Mouse (Mus musculus): ENCODE measurements around the gene Cox4i2. TPM values are rescaled to one million over a fixed set of nuclear protein-coding genes. Genes with fewer than 3 reads are reported as not detected.

Cox4i2 gene
- polyA plus RNA-seq, 1 experiment: not detected

DNA sequence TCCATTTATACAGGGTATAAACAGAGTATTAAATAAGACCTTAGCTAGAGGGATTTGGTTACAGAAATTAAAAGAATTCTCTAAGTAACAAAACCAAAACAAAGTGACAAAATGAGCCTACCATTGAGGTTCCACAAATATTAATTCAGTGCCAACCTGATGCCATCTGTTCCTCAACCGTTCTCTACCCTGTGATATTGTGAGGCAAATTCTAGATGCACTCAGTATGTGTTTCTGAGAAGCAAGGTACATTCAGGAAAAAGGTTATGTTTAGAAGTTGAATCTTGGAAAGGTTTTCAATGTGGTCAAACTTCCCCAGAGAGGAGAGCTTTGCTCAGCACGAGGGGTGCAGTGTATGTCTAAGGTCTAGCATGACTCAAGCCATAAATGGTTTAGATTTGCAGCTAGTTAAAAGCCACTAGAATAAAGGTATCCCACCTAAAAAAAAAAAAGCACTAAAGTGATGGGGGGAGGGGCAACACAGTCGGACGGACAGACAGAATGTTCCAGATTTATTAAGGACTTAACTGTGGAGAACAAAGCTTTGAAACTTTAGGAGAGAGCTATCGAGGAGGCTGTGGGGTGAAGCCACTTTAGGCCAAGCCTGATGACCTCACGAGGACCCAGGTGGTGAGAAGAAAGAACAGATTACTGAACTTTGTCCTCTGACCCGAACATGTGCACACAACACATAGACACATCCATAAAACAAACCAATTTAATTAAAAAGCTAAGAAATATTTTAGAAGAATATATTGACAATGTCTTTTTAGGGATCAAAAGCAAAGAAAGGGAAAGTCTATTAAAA lies 46.2 kb downstream of the Cox4i2 start:
- H3K27ac ChIP-seq (ENCODE audit: insufficient read depth, low read depth, low read length): no peak overlapping the region
- no peak for TF ChIP-seq POLR2A (IDR thresholded peaks at IDR 0.05; ENCODE audit: insufficient read depth, low read depth, low read length)
- 72% methylated on average over 7 of the region's 7 CpGs for WGBS

GRCm38 (mm10) chr2:152800762-152801113 lies 46.8 kb downstream of the Cox4i2 start:
- peaks cover 12% of the 10 kb centered on the region for H3K4me1 ChIP-seq (ENCODE audit: control insufficient read depth, insufficient read depth, low read length)
- TF ChIP-seq CTCF (IDR thresholded peaks at IDR 0.05; ENCODE audit: insufficient read depth, low read depth, low read length) (no peak), POLR2A (IDR thresholded peaks at IDR 0.05; ENCODE audit: insufficient read depth, low read depth, low read length) (no peak)
- H3K4me3 ChIP-seq (ENCODE audit: insufficient read depth, low read depth, low read length): no peak overlapping the region
- H3K27ac ChIP-seq (ENCODE audit: insufficient read depth, low read depth, low read length): no peak overlapping the region

More for the DNA sequence above, 46.2 kb downstream of the Cox4i2 start:
- Histone ChIP-seq H3K4me3 (ENCODE audit: insufficient read depth, low read depth, low read length) (no peak overlapping the region), H3K4me1 (ENCODE audit: control insufficient read depth, insufficient read depth, low read length) (peaks cover 11% of the 10 kb centered on the region)

GRCm38 (mm10) chr2:152802303-152802702 lies 48.3 kb downstream of the Cox4i2 start:
- Histone ChIP-seq H3K4me3 (ENCODE audit: insufficient read depth, low read depth, low read length) (no peak overlapping the region), H3K4me1 (ENCODE audit: control insufficient read depth, insufficient read depth, low read length) (peaks cover 12% of the 10 kb centered on the region), H3K27ac (ENCODE audit: insufficient read depth, low read depth, low read length) (no peak overlapping the region)
- no peak for TF ChIP-seq CTCF (IDR thresholded peaks at IDR 0.05; ENCODE audit: insufficient read depth, low read depth, low read length)
- TF ChIP-seq POLR2A (IDR thresholded peaks at IDR 0.05; ENCODE audit: insufficient read depth, low read depth, low read length): no peak
- 89% methylated on average over 10 of the region's 10 CpGs for WGBS

DNA sequence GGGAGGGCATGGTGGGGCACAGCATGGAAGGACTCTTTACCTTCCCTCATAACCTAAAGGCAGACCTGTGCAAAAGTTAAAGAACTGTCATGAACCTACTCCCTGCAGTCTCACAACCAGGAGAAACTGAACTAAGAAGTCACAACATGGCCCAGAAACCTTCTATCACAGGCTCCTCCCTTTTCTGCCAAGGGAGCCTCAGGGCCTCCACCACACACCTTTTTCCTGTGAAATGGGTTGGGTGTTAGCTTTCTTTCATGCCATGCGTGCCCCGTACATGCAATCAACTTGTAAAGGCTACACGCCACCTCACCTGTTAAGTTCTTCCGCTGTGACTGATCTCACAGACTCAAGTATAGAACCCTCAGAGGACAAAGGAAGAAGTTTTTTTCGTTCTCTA lies 49.1 kb downstream of the Cox4i2 start:
- 86% methylated on average over 5 of the region's 5 CpGs for WGBS
- Histone ChIP-seq H3K27ac (ENCODE audit: insufficient read depth, low read depth, low read length) (no peak overlapping the region), H3K4me3 (ENCODE audit: insufficient read depth, low read depth, low read length) (no peak overlapping the region), H3K4me1 (ENCODE audit: control insufficient read depth, insufficient read depth, low read length) (peaks cover 12% of the 10 kb centered on the region)
- no peak for TF ChIP-seq POLR2A (IDR thresholded peaks at IDR 0.05; ENCODE audit: insufficient read depth, low read depth, low read length)
- TF ChIP-seq CTCF (IDR thresholded peaks at IDR 0.05; ENCODE audit: insufficient read depth, low read depth, low read length): no peak

DNA sequence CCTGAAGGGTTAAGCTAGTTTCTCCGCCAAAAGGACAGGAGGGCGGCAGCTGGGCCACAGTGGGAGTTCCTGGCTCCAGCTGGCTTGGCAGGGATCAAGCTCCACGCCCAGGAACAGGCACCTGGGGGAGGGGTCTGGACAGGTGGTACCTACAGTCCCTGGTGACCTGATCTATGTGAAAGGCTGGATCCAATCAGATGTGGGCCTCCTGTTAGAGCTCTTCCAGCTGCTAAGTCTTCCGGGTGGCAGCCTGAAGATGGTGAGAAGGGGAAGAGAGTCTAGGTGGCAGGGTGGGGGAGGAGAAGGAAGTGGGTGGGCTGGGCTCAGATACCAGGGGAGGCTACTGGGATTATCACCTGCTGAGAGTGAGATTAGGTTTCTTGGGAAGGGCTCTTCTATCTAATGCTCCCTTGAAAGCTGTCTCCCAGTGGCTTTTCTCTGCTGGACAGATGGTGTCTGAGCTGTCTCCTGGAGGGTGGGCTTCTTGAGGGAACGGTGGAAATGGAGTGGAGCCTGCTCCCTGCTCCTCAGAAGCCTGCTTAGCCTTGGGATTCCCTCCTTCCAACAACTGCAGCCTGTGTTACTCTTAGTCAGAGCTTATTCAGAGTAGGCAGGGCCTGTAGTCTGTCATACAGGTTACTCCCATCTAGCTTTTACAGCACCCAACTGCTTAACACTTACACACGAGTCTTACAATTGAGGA lies 50.6 kb downstream of the Cox4i2 start:
- Histone ChIP-seq H3K4me1 (ENCODE audit: control insufficient read depth, insufficient read depth, low read length) (peaks cover 12% of the 10 kb centered on the region), H3K27ac (ENCODE audit: insufficient read depth, low read depth, low read length) (0 out of 2 replicates have a peak overlapping the region, but pooled peaks have one; percentile 62), H3K4me3 (ENCODE audit: insufficient read depth, low read depth, low read length) (no peak overlapping the region)
- WGBS: 18% methylated on average over 6 of the region's 6 CpGs
- TF ChIP-seq CTCF (IDR thresholded peaks at IDR 0.05; ENCODE audit: insufficient read depth, low read depth, low read length): no peak

- 53% methylated on average over 5 of the region's 5 CpGs for WGBS
- TF ChIP-seq POLR2A (IDR thresholded peaks at IDR 0.05; ENCODE audit: insufficient read depth, low read depth, low read length) (no peak), CTCF (IDR thresholded peaks at IDR 0.05; ENCODE audit: insufficient read depth, low read depth, low read length) (no peak)
- H3K4me1 ChIP-seq (ENCODE audit: control insufficient read depth, insufficient read depth, low read length): peaks cover 12% of the 10 kb centered on the region
- no peak overlapping the region for H3K4me3 ChIP-seq (ENCODE audit: insufficient read depth, low read depth, low read length)
- peak overlapping the region; percentile 48; the same call in 1 of the 2 replicates for H3K27ac ChIP-seq (ENCODE audit: insufficient read depth, low read depth, low read length)
Measured at GRCm38 (mm10) chr2:152805111-152805490, 51.1 kb downstream of the Cox4i2 start.

DNA sequence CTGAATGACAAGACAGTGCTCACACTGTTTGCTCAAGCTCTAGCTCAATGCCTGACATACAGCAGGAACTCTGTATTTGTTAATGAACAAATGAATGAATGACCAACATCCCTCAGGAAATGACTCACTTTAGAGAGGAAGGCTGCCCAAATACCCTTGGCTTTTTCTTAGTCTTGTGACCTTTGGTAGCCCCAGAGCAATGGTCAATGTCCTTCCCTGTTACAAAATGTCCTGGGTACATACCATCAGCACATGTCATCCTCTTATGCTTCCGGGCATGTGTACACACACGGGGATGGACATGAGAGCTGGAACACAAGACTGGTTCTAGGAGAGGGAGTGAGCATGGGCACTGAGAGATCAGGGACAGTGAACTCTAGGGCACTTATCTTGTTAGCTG lies 52.1 kb downstream of the Cox4i2 start:
- TF ChIP-seq POLR2A (IDR thresholded peaks at IDR 0.05; ENCODE audit: insufficient read depth, low read depth, low read length) (no peak), CTCF (IDR thresholded peaks at IDR 0.05; ENCODE audit: insufficient read depth, low read depth, low read length) (no peak)
- Histone ChIP-seq H3K27ac (ENCODE audit: insufficient read depth, low read depth, low read length) (no peak overlapping the region), H3K4me1 (ENCODE audit: control insufficient read depth, insufficient read depth, low read length) (peaks cover 15% of the 10 kb centered on the region), H3K4me3 (ENCODE audit: insufficient read depth, low read depth, low read length) (no peak overlapping the region)
- WGBS: 86% methylated on average over 2 of the region's 2 CpGs

DNA sequence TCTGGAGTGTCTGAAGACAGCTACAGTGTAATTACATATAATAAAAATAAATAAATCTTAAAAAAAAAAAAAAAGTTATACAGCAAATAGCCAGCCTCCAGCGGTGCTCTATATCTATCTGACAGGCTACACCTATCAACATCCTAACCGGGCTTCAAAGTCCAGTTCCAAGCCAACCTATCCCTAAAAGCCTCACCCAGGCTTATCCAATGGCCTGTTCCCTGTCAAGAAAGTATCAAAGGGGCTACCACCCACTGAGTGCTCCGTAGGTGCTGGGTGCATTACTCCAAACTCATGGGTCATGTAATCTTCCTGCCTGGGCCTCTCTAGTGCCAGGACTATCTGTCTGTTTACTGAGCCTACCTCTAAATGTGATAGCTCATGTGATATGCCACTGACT lies 54.2 kb downstream of the Cox4i2 start:
- H3K4me1 ChIP-seq (ENCODE audit: control insufficient read depth, insufficient read depth, low read length): peaks cover 15% of the 10 kb centered on the region
- no peak overlapping the region for H3K27ac ChIP-seq (ENCODE audit: insufficient read depth, low read depth, low read length)
- no peak for TF ChIP-seq CTCF (IDR thresholded peaks at IDR 0.05; ENCODE audit: insufficient read depth, low read depth, low read length)
- no peak for TF ChIP-seq POLR2A (IDR thresholded peaks at IDR 0.05; ENCODE audit: insufficient read depth, low read depth, low read length)
- no peak overlapping the region for H3K4me3 ChIP-seq (ENCODE audit: insufficient read depth, low read depth, low read length)
- WGBS: 89% methylated on average over 3 of the region's 3 CpGs

GRCm38 (mm10) chr2:152810158-152810941 lies 56.4 kb downstream of the Cox4i2 start:
- TF ChIP-seq POLR2A (IDR thresholded peaks at IDR 0.05; ENCODE audit: insufficient read depth, low read depth, low read length) (no peak), CTCF (IDR thresholded peaks at IDR 0.05; ENCODE audit: insufficient read depth, low read depth, low read length) (no peak)
- H3K4me1 ChIP-seq (ENCODE audit: control insufficient read depth, insufficient read depth, low read length): peaks cover 7% of the 10 kb centered on the region
- peak overlapping the region; percentile 33; the same call in 1 of the 2 replicates for H3K27ac ChIP-seq (ENCODE audit: insufficient read depth, low read depth, low read length)
- 73% methylated on average over 5 of the region's 5 CpGs for WGBS
- H3K4me3 ChIP-seq (ENCODE audit: insufficient read depth, low read depth, low read length): no peak overlapping the region

All from olfactory bulb, adult 2 months (tissue).